Mouse (Mus musculus) skeletal muscle tissue, adult 2 months (tissue): Measurements from ENCODE around the gene Slc25a35.
"Not testable (repeated sequence)": the region's sequence is repeated elsewhere in the genome, so short reads cannot be mapped to it uniquely, and the experiment has no call there.

Experiments
- DNase-seq: peaks from one replicate; pipeline ENCODE4 v3.0.0-alpha.2; 2012; ENCODE audit warnings: low read depth, low spot score

Slc25a35 gene

GRCm38 (mm10) chr11:68967337-68968282 is at the start of gene Slc25a35:
Gene Slc25a35, plus strand, starts transcription at chr11:68968131.
- peak; percentile 90 for DNase-seq

DNA sequence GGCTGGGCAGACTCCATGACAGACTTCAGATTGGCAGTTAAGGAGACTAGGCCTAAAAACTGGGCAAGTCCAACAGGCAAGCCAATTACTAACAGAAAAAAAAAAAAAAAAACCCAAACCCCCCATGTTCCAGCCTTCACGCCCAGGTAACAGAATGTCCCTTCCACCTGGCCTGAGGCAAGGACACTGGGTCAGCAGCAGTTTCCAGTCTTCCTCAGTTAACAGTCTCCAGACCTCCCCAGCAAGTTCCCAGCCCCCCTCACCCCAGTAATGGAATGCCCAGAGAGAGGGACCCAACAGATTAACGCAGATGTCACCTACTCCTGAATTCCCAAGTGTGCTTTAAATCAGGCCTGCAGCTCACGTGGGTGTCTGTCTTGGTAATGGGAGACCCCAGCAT is 44.7 kb upstream of the Slc25a35 start:
- no peak for DNase-seq

GRCm38 (mm10) chr11:68924749-68925148 is 43.2 kb upstream of the Slc25a35 start:
- DNase-seq, result no peak

GRCm38 (mm10) chr11:68926981-68927380 is 41.0 kb upstream of the Slc25a35 start, which contains the start of gene Odf4:
Gene Odf4, minus strand, starts transcription at chr11:68927081.
- no peak for DNase-seq

- DNase-seq, result no peak
Measured at GRCm38 (mm10) chr11:68929947-68930346, 38.0 kb upstream of the Slc25a35 start.

- no peak for DNase-seq
Measured at GRCm38 (mm10) chr11:68933885-68934507, 33.9 kb upstream of the Slc25a35 start.

- not testable (repeated sequence) for DNase-seq
Measured at GRCm38 (mm10) chr11:68936951-68937350, 31.0 kb upstream of the Slc25a35 start.

DNA sequence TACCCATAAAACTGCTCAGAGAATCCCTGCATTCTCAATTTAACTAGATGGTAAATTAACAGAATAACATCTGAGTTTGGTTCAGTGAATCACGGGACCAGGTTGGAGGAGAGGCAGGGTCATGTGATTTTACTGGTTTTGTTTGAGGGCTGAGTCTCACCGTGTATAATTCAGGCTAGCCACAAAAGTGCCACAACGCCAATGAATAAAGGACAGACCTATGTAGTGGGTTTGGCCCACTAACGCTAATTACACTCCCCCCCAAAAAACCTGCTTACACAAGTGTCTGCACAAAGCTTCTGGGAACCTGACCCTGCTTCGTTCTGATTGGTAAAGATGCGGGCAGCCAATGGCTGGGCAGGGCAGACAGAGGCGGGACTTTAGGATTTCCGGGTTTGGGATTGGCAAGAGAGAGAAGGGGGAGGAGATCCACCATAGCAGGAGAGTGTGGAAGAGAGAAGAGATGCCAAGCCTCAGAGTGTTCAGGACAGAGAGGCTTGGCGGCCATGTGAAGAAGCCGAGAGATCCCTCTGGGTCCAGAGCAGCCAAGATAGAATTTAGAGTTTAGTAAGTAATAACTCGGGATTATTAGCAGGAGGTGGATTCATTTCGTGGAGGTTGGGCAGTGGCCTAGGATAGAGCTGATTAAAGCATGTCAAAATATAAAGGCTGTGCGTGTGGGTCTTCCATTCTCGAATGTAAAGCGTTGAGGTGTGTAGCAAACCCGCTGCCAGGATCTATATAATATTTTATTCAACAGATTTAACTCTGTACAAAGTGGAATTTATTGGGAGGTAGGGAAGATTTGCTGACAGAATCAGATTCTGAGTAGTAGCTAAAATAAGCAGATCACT is 28.3 kb upstream of the Slc25a35 start:
- DNase-seq, result peak; percentile 92

- DNase-seq, result no peak
Measured at GRCm38 (mm10) chr11:68940516-68940915, 27.4 kb upstream of the Slc25a35 start.

- DNase-seq, result no peak
Measured at GRCm38 (mm10) chr11:68942731-68943130, 25.2 kb upstream of the Slc25a35 start.

GRCm38 (mm10) chr11:68945245-68945644 is 22.7 kb upstream of the Slc25a35 start:
- no peak for DNase-seq

DNA sequence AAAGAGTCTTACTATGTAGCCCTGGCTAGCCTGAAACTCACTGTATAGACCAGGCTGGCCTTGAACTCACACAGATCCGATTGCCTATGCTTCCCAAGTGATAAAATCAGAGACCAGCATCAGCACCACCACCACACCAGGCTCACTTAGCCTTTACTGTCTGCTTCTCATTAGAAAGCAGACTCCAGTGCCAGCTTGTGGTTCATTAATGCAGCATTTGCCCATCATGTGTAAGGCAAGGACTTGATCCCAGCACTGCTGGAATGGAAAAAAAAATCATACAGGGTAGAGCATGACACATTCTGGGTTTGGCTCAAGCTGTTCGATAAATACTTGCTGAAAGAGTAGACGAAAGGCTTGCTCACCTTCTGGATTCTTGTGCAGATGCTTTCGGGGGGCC is 21.9 kb upstream of the Slc25a35 start:
- no peak for DNase-seq

DNA sequence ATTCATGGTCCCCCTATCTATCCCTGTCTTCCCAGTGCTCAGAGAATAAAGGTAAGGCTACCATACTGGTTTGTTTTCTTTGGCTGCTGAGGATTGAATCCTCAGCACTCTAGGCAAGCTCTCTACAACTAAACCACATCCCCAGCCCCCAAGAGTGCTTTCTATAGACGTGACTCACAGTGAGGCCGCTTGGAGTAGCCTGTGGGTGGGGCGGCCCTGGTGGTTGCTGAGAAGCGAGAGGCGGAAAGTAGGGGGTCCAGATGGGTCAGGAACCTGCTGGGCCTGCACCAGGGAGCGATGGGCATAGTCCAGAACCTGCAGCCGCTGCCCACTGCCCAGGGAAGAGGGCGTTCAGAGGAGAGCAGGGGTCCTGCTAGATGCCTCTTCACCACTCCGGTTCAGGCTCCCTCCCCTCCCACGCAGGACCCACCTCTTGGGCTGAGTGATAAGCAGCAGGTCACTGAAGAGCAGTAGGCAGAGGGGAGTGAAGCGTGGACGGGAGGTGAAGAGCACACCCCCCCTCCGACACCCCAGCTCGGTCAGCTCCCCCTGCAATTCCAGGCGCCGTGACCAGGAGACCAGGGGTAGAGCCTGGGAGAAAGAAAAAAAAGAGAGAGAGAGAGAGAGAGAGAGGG is 21.0 kb upstream of the Slc25a35 start:
- DNase-seq, result no peak

- DNase-seq, result no peak
Measured at GRCm38 (mm10) chr11:68947542-68947993, 20.4 kb upstream of the Slc25a35 start.

DNA sequence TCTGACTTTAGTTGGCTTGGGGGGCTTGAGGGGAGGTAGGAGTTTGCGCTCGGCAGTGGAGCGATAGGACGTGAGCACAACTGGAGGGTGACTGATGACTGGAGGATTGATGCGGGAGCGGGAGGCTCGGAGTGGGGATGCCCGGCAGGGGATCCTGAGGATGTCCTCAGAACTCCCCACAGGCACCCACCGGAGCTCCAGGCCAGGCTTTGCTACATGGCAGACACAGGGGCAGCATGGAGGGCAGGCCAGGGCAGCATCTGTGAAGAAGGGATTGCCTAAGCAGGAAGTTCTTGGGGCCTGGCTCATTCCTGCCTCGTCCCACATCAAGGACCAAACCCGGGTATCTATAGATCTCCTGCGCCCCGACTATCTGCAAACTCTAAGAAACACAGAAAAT is 14.0 kb upstream of the Slc25a35 start:
- DNase-seq, result no peak

GRCm38 (mm10) chr11:68954408-68954807 is 13.5 kb upstream of the Slc25a35 start:
- no peak for DNase-seq

GRCm38 (mm10) chr11:68955473-68955872 is 12.5 kb upstream of the Slc25a35 start:
- DNase-seq, result no peak

DNA sequence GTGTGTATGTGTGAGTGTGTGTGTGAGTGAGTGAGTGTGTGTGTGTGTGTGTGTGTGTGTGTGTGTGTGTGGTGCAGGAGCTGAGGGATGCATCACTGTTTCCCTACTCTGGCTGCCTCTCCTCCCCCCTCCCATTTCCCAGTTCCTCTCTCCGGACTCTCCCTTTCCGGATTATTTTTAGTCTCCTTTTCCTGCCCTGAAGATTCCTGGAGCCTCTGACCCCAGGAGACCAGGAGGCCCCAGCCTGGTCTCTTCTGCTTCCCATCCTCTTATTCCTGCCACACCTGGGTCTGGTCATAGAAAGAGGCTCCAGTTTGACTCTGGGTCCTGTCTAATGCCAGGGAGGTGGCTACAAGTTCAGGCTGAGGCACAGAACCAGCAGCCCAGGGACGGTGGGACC is 11.8 kb upstream of the Slc25a35 start:
- peak; percentile 28 for DNase-seq

- no peak for DNase-seq
Measured at GRCm38 (mm10) chr11:68956697-68957096, 11.2 kb upstream of the Slc25a35 start.

- DNase-seq, result no peak
Measured at GRCm38 (mm10) chr11:68957308-68957707, 10.6 kb upstream of the Slc25a35 start, which contains the start of gene Arhgef15. Gene Arhgef15, minus strand, starts transcription at chr11:68957480.

DNA sequence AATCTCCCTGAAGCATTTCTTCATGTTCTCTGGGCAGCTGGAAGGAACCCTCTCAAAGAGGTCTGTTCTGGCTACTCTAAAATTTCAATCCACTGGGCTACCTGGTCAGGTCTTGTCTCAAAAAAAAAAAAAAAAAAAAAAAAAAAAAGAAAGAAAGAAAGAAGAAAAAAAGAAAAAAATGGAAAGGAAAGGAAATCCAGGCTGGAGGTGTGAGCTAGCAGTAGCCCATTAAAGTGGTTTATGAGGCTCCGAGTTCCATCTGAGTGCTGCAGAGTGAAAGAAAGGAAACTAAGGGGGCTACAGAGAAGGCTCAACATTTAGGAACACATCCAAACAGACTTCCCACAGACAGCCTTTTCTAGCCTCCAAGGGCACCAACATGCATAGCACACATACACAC is 10.0 kb upstream of the Slc25a35 start:
- DNase-seq, result no peak
